Mouse (Mus musculus) cerebellum, adult 9-10 months (tissue): ENCODE measurements at regions not wholly inside any gene's neighbourhood (a gene's known extent, or its start where the extent isn't known, plus 50 kb on each side); places are given as distances from the start of the nearest gene placed in this dataset.

Experiments used
- DNase-seq: peaks from one replicate; pipeline ENCODE4 v3.0.0; 2022

- DNase-seq: no peak
Measured at GRCm38 (mm10) chr9:86231692-86232091, 233.1 kb downstream of the Ube2cbp start.

- no peak for DNase-seq
Measured at GRCm38 (mm10) chr9:86232174-86232573, 232.6 kb downstream of the Ube2cbp start.

GRCm38 (mm10) chr9:86233775-86234174 is 231.0 kb downstream of the Ube2cbp start:
- no peak for DNase-seq

GRCm38 (mm10) chr9:86238691-86239090 is 226.1 kb downstream of the Ube2cbp start:
- DNase-seq: no peak

GRCm38 (mm10) chr9:86240287-86240686 is 224.5 kb downstream of the Ube2cbp start:
- no peak for DNase-seq

GRCm38 (mm10) chr9:86240896-86241295 is 223.9 kb downstream of the Ube2cbp start:
- DNase-seq: no peak

- no peak for DNase-seq
Measured at GRCm38 (mm10) chr9:86250197-86250596, 214.6 kb downstream of the Ube2cbp start.

GRCm38 (mm10) chr9:86251331-86251730 is 213.4 kb downstream of the Ube2cbp start:
- DNase-seq: no peak
